In genomic region chr14:20803606-20803938, GRCm38 (mm10) we compare ENCODE assay signal across 8 mouse cellular contexts. TPM values are rescaled to one million over a fixed set of nuclear protein-coding genes. Genes with fewer than 3 reads are reported as not detected.
DNase-seq lines count a peak whose midpoint lies in the region; ATAC-seq and TF ChIP-seq lines count a peak whose summit lies in the region.

No protein-coding gene starts in this region.

- H3K36me3 ChIP-seq in intestine, embryonic 16.5 days (ENCODE audit: control insufficient read depth, insufficient read depth, low read length) = no peaks in the 10 kb centered on the region
- no peaks in the 10 kb centered on the region for H3K36me3 ChIP-seq in limb, embryonic 14.5 days (ENCODE audit: control insufficient read depth, insufficient read depth, low read length)
- no peaks in the 10 kb centered on the region for H3K36me3 ChIP-seq in midbrain, embryonic 16.5 days (ENCODE audit: control insufficient read depth, insufficient read depth, low read length)

- ATAC-seq in common myeloid progenitor, adult 5-6 weeks (replicated peaks; ENCODE audit: low read depth, poor library complexity, severe bottlenecking) = peak; percentile 85
- peak; percentile 57 for ATAC-seq in intestine, embryonic 16.5 days
- ATAC-seq in limb, embryonic 14.5 days (ENCODE audit: low FRiP score, low read depth) = no peak; the same call in 1 of the 2 replicates
- peak; percentile 58; the same call in 1 of the 2 replicates for ATAC-seq in midbrain, embryonic 16.5 days

- no peak for TF ChIP-seq POLR2A in limb, embryonic 14.5 days (IDR thresholded peaks at IDR 0.05; ENCODE audit: borderline replicate concordance, extremely low read depth, insufficient read depth, insufficient read length)

- no peak overlapping the region for H3K27ac ChIP-seq in intestine, embryonic 16.5 days (ENCODE audit: low read length)
- no peak overlapping the region for H3K27ac ChIP-seq in limb, embryonic 14.5 days (replicated peaks; ENCODE audit: low read depth, low read length)
- no peak overlapping the region for H3K27ac ChIP-seq in midbrain, embryonic 16.5 days (ENCODE audit: low read length)

- H3K4me3 ChIP-seq in intestine, embryonic 16.5 days (ENCODE audit: low read length) = no peak overlapping the region
- no peak overlapping the region for H3K4me3 ChIP-seq in limb, embryonic 14.5 days (replicated peaks; ENCODE audit: low read length)
- H3K4me3 ChIP-seq in midbrain, embryonic 16.5 days (ENCODE audit: low read depth, low read length) = no peak overlapping the region

- WGBS in intestine, embryonic 16.5 days = 4% methylated on average over 7 of the region's 7 CpGs
- 7% methylated on average over 7 of the region's 7 CpGs for WGBS in limb, embryonic 14.5 days
- 4% methylated on average over 7 of the region's 7 CpGs for WGBS in midbrain, embryonic 16.5 days

- H3K9ac ChIP-seq in intestine, embryonic 16.5 days (ENCODE audit: low read depth, low read length) = no peak overlapping the region
- H3K9ac ChIP-seq in limb, embryonic 14.5 days (ENCODE audit: low read depth, low read length, severe bottlenecking) = no peak overlapping the region
- H3K9ac ChIP-seq in midbrain, embryonic 16.5 days (ENCODE audit: low read depth, low read length) = no peak overlapping the region

- no peaks in the 10 kb centered on the region for H3K27me3 ChIP-seq in intestine, embryonic 16.5 days (replicated peaks; ENCODE audit: control insufficient read depth, insufficient read depth, low read length)
- no peaks in the 10 kb centered on the region for H3K27me3 ChIP-seq in limb, embryonic 14.5 days (ENCODE audit: control insufficient read depth, insufficient read depth, low read length)
- no peaks in the 10 kb centered on the region for H3K27me3 ChIP-seq in midbrain, embryonic 16.5 days (ENCODE audit: control insufficient read depth, insufficient read depth, low read depth, low read length)

- DNase-seq in 3134 (ENCODE audit: extremely low read depth, insufficient read length, low spot score) (peak; percentile 53), WW6 (ENCODE audit: low read depth, low spot score) (peak; percentile 47)
- peak; percentile 72 for DNase-seq in gastrocnemius, postnatal 25 days
- peak; percentile 87 for DNase-seq in limb, embryonic 14.5 days (ENCODE audit: low spot score)
- peak; percentile 57 to 79 for DNase-seq in spleen, postnatal 10 days (ENCODE audit: low spot score in 2 of 2)

- H3K9me3 ChIP-seq in intestine, embryonic 16.5 days (ENCODE audit: control insufficient read depth, low read length) = no peaks in the 10 kb centered on the region
- H3K9me3 ChIP-seq in limb, embryonic 14.5 days (ENCODE audit: control insufficient read depth, low read length) = no peaks in the 10 kb centered on the region
- no peaks in the 10 kb centered on the region for H3K9me3 ChIP-seq in midbrain, embryonic 16.5 days (replicated peaks; ENCODE audit: control insufficient read depth, low read length, poor library complexity, severe bottlenecking)

- H3K4me2 ChIP-seq in intestine, embryonic 16.5 days (ENCODE audit: low read depth, low read length) = no peak overlapping the region
- no peak overlapping the region for H3K4me2 ChIP-seq in limb, embryonic 14.5 days (replicated peaks; ENCODE audit: low read depth, low read length, severe bottlenecking)
- no peak overlapping the region for H3K4me2 ChIP-seq in midbrain, embryonic 16.5 days (ENCODE audit: low read length)

- H3K4me1 ChIP-seq in intestine, embryonic 16.5 days (ENCODE audit: control insufficient read depth, insufficient read depth, low read length) = peaks cover 9% of the 10 kb centered on the region
- peaks cover 17% of the 10 kb centered on the region for H3K4me1 ChIP-seq in limb, embryonic 14.5 days (ENCODE audit: control insufficient read depth, insufficient read depth, low read length)
- H3K4me1 ChIP-seq in midbrain, embryonic 16.5 days (ENCODE audit: control insufficient read depth, insufficient read depth, low read length) = no peaks in the 10 kb centered on the region

RNA-seq across cellular contexts. Expression of gene Camk2g, which starts 9.7 kb away (rescaled TPM):
- total RNA-seq in common myeloid progenitor, adult 5-6 weeks (2017) = 46.7 and 57.4 TPM in 2 replicates
- 100 to 1,000 TPM; 149 to 190 TPM for total RNA-seq in gastrocnemius, postnatal 25 days (2021)
- polyA plus RNA-seq in intestine, embryonic 16.5 days (2015; fragmentation: Nextera tagmentation; extraction: Ambion mirVana) = 33.6 and 35.8 TPM in 2 replicates
- polyA plus RNA-seq in limb, embryonic 14.5 days (2012; rRNA removed) = 58.2 and 58.4 TPM in 2 replicates
- polyA plus RNA-seq in limb, embryonic 14.5 days (2014; fragmentation: Nextera tagmentation; extraction: Ambion mirVana) = 58.0 and 60.5 TPM in 2 replicates
- 149 and 180 TPM in 2 replicates for polyA plus RNA-seq in midbrain, embryonic 16.5 days (2015; fragmentation: Nextera tagmentation; extraction: Ambion mirVana)

RNA-seq across cellular contexts. Expression of gene Plau, which starts 32.9 kb away (rescaled TPM):
- total RNA-seq in common myeloid progenitor, adult 5-6 weeks (2017) = 0.92 and 1.6 TPM in 2 replicates
- 10 to 100 TPM; 19.1 to 19.6 TPM for total RNA-seq in gastrocnemius, postnatal 25 days (2021)
- polyA plus RNA-seq in intestine, embryonic 16.5 days (2015; fragmentation: Nextera tagmentation; extraction: Ambion mirVana) = 2.7 and 2.9 TPM in 2 replicates
- polyA plus RNA-seq in limb, embryonic 14.5 days (2012; rRNA removed) = 8.3 and 9.1 TPM in 2 replicates
- 3.1 and 3.4 TPM in 2 replicates for polyA plus RNA-seq in limb, embryonic 14.5 days (2014; fragmentation: Nextera tagmentation; extraction: Ambion mirVana)
- 0.19 and 0.72 TPM in 2 replicates for polyA plus RNA-seq in midbrain, embryonic 16.5 days (2015; fragmentation: Nextera tagmentation; extraction: Ambion mirVana)
